In genomic region chr1:59316386-59317051, GRCm38 (mm10) we compare ENCODE assay signal across 8 mouse cellular contexts. TPM values are rescaled to one million over a fixed set of nuclear protein-coding genes. Genes with fewer than 3 reads are reported as not detected.
DNase-seq lines count a peak whose midpoint lies in the region; ATAC-seq and TF ChIP-seq lines count a peak whose summit lies in the region.

No protein-coding gene starts in this region.

- H3K9me3 ChIP-seq in forebrain, embryonic 14.5 days (replicated peaks; ENCODE audit: control insufficient read depth, low read length): no peaks in the 10 kb centered on the region
- no peaks in the 10 kb centered on the region for H3K9me3 ChIP-seq in midbrain, embryonic 14.5 days (ENCODE audit: control insufficient read depth, low read length)

- peaks cover 7% of the 10 kb centered on the region for H3K4me1 ChIP-seq in liver, adult 2 months (ENCODE audit: control insufficient read depth, insufficient read depth, low read length)
- H3K4me1 ChIP-seq in brown adipose tissue, adult 24 weeks (ENCODE audit: control insufficient read depth, insufficient read depth, insufficient read length, low read length): no peaks in the 10 kb centered on the region
- peaks cover 28% of the 10 kb centered on the region for H3K4me1 ChIP-seq in forebrain, embryonic 14.5 days (ENCODE audit: control insufficient read depth, insufficient read depth, low read length)
- H3K4me1 ChIP-seq in midbrain, embryonic 14.5 days (ENCODE audit: control insufficient read depth, insufficient read depth, low read length): peaks cover 26% of the 10 kb centered on the region

- no peak overlapping the region for H3K9ac ChIP-seq in liver, adult 2 months (ENCODE audit: low read depth, low read length)
- no peak overlapping the region; the same call in 1 of the 2 replicates for H3K9ac ChIP-seq in forebrain, embryonic 14.5 days (ENCODE audit: low read length)
- no peak overlapping the region for H3K9ac ChIP-seq in midbrain, embryonic 14.5 days (replicated peaks; ENCODE audit: low read length)

- TF ChIP-seq CTCF in liver, adult 2 months (IDR thresholded peaks at IDR 0.05; ENCODE audit: low read depth, low read length): no peak

- no peaks in the 10 kb centered on the region for H3K36me3 ChIP-seq in liver, adult 2 months (ENCODE audit: control insufficient read depth, insufficient read depth, low read length)
- no peaks in the 10 kb centered on the region for H3K36me3 ChIP-seq in forebrain, embryonic 14.5 days (ENCODE audit: control insufficient read depth, insufficient read depth, low read length)
- H3K36me3 ChIP-seq in midbrain, embryonic 14.5 days (ENCODE audit: control insufficient read depth, insufficient read depth, low read length): no peaks in the 10 kb centered on the region

- peak overlapping the region; percentile 38 for H3K4me2 ChIP-seq in forebrain, embryonic 14.5 days (ENCODE audit: low read length)
- peak overlapping the region; percentile 39 for H3K4me2 ChIP-seq in midbrain, embryonic 14.5 days (ENCODE audit: low read length)

- no peak overlapping the region for H3K4me3 ChIP-seq in liver, adult 2 months (ENCODE audit: insufficient read depth, low read depth, low read length)
- H3K4me3 ChIP-seq in brown adipose tissue, adult 24 weeks (ENCODE audit: insufficient read depth, low read depth, low read length): no peak overlapping the region
- H3K4me3 ChIP-seq in forebrain, embryonic 14.5 days (ENCODE audit: low read depth, low read length): no peak overlapping the region
- no peak overlapping the region for H3K4me3 ChIP-seq in midbrain, embryonic 14.5 days (replicated peaks; ENCODE audit: low read depth, low read length)

- no peaks in the 10 kb centered on the region for H3K79me2 ChIP-seq in liver, adult 2 months (ENCODE audit: control insufficient read depth, insufficient read depth, low read length)

- H3K27me3 ChIP-seq in liver, adult 2 months (ENCODE audit: control insufficient read depth, insufficient read depth, low read length): no peaks in the 10 kb centered on the region
- H3K27me3 ChIP-seq in forebrain, embryonic 14.5 days (replicated peaks; ENCODE audit: control insufficient read depth, insufficient read depth, low read length): peaks cover 6% of the 10 kb centered on the region; the same call in 1 of the 2 replicates
- H3K27me3 ChIP-seq in midbrain, embryonic 14.5 days (ENCODE audit: control insufficient read depth, insufficient read depth, low read length): peaks cover 10% of the 10 kb centered on the region; the same call in 1 of the 2 replicates

- WGBS in liver, adult 2 months: 8% methylated on average over 6 of the region's 6 CpGs
- WGBS in forebrain, embryonic 14.5 days: 2% methylated on average over 6 of the region's 6 CpGs
- WGBS in midbrain, embryonic 14.5 days: 2% methylated on average over 6 of the region's 6 CpGs

- DNase-seq in liver, adult 2 months (ENCODE audit: extremely low read depth, low read depth, low spot score): peak; percentile 74
- DNase-seq in liver: no peak
- DNase-seq in forebrain, embryonic 14.5 days (ENCODE audit: low spot score): peak; percentile 85
- DNase-seq in kidney, postnatal 36 days: peak; percentile 16 to 48
- DNase-seq in midbrain, embryonic 14.5 days: peak; percentile 84
- DNase-seq in right cerebral cortex, adult 18-20 months: no peak
- no peak for DNase-seq in yolk sac, embryonic 10.5 days (ENCODE audit: low spot score)

- no peak overlapping the region for H3K27ac ChIP-seq in liver, adult 2 months (replicated peaks; ENCODE audit: insufficient read depth, low read depth, low read length)
- H3K27ac ChIP-seq in brown adipose tissue, adult 24 weeks (replicated peaks; ENCODE audit: low read depth, low read length): peak overlapping the region; percentile 40; the same call in 1 of the 2 replicates
- H3K27ac ChIP-seq in forebrain, embryonic 14.5 days (ENCODE audit: low read depth, low read length): no peak overlapping the region
- 0 out of 2 replicates have a peak overlapping the region, but pooled peaks have one; percentile 0 for H3K27ac ChIP-seq in midbrain, embryonic 14.5 days (replicated peaks; ENCODE audit: low read depth, low read length)

- peak; percentile 52 for ATAC-seq in forebrain, embryonic 14.5 days
- no peak for ATAC-seq in midbrain, embryonic 14.5 days (ENCODE audit: low FRiP score, low TSS enrichment)

- no peak for TF ChIP-seq POLR2A in liver, adult 2 months (IDR thresholded peaks at IDR 0.05; ENCODE audit: extremely low read depth, insufficient read depth, low read length)

RNA-seq across cellular contexts. Expression of gene Cdk15, which starts 59.8 kb away (rescaled TPM):
- total RNA-seq in liver, adult 2 months (2014; rRNA removed): not detected in 2 replicates
- not detected in 2 replicates for polyA plus RNA-seq in liver, adult 2 months (2012; rRNA removed)
- not detected in 2 replicates for polyA plus RNA-seq in brown adipose tissue, adult 24 weeks (2012; ENCODE audit: insufficient read depth, insufficient read length, missing spikeins)
- 0.28 and 0.30 TPM in 2 replicates for polyA plus RNA-seq in forebrain, embryonic 14.5 days (2014; fragmentation: Nextera tagmentation; extraction: Ambion mirVana)
- 1.2 and 1.7 TPM in 2 replicates for polyA plus RNA-seq in midbrain, embryonic 14.5 days (2014; fragmentation: Nextera tagmentation; extraction: Ambion mirVana)

Comparison
In these comparisons a context has a peak if more than half of its experiments do, and no peak if none do; other contexts are left out.
1. DNase-seq: peak in liver, adult 2 months (single experiment), forebrain, embryonic 14.5 days (single experiment), kidney, postnatal 36 days (2 of 2) and midbrain, embryonic 14.5 days (single experiment); none in liver (single experiment), right cerebral cortex, adult 18-20 months (single experiment) and yolk sac, embryonic 10.5 days (single experiment).
2. H3K27ac ChIP-seq: peak in brown adipose tissue, adult 24 weeks (single experiment) and midbrain, embryonic 14.5 days (single experiment); none in liver, adult 2 months (single experiment) and forebrain, embryonic 14.5 days (single experiment).